Mouse (Mus musculus) left cerebral cortex, adult 8-10 months (tissue): ENCODE measurements around the gene Sdcbp2. TPM values are rescaled to one million over a fixed set of nuclear protein-coding genes. Genes with fewer than 3 reads are reported as not detected.
A peak's percentile ranks its signal among the peaks of the same experiment; 100 is the strongest.

Source experiments
- DNase-seq, 2 experiments: peaks; one replicate each; pipeline ENCODE4 v3.0.0; 2022; ENCODE audit warnings: low spot score in 2 of 2
- total RNA-seq, 4 experiments: library from RNA; stranded (reverse); gene quantifications; 2 replicates each; pipeline ENCODE4 v1.2.4; 2022

Gene Sdcbp2
- total RNA-seq, 4 experiments from 2014 or later = 1.3 to 3.2 (median 2.4) TPM

DNA sequence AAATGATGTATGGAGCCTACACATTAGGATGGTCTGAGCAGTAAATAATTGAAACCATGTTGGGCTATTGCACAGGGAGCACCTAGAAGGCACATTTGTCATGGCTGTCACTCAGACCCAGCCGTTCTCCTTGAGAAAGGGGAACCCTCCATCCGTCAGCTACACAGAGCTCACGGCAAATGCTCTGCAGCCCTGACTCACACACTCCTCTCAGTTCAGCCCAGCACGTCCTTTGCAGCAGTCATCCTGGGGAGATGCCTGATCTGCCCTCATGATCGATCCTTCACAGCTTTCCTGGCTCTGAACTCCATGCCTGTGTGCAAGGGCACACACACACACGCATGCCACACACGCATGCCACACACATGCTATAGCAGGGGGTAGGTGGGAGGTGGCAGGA is 56.9 kb downstream of the Sdcbp2 start:
- no peak for DNase-seq

DNA sequence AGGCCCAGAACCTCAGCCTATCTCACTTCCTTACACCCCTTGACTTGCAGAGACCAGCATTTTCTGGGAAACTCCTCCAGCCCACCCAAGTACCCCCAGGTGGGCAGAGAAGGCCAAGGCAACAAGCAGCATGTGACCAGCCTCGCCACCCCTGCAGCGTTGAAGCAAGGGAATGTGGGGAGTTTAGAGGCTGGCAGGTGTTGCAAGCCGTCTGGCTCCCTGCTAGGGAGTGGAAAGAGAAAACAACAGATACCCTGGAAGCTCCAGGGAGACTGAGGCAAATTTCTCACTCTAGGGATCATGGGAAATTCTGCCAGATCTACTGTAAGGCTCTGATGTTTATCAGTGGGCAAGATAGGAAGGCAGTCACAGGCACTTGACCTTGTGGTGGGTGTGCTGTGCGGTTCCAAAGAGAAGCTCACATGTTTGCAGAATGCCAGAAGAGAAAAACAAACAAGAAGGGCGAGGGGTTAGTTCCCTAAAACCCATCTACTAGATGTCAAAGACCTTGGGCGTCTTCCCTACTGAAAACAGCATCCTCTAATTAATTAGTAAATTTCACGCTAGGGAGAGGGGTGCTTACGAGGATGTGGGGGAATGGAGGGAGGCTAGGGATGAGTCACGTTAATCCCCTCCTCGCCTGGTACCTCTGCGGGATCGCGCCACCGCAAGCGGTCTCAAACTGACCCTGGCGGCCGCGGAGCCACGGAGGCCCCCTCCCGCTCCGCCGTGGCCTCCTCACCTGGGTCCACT is 59.2 kb downstream of the Sdcbp2 start:
- DNase-seq = peak in 1 of 2 experiments; percentile 27

DNA sequence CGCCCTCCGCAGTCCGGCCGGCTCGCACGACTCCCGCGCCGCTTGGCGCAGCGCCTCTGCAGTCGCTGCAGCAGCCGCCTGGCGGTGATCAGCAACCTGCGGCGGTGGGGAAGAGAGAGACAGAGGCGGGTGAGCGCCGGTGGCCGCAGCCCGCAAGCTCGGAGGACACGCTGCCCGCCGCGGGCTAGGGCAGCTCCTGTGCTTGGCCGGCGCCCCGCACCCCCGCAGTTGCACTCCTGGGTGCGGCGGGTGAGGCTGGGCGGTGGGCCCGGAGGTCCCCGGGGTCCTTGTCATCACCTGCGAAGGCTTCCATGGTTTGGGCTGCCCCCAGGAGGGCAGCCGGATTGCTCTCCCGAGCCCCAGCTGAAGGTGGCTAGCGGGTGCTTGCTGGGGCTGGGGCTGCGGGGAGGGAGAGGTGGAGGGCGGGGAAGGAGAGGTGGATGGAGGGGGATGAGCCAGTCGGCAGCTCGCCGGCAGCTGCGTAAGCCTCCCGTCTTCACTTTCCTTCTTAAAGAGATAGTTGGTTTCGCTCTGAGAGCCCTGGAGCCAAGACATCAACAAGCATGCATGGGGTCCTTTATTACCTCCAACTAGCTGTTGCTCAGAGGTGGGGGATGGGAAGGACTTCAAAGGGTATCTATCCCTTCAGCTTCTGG is 59.9 kb downstream of the Sdcbp2 start, which contains the start of gene Snph:
TSS of gene Snph (minus strand) at position 435 of the 656 bp plus-strand sequence.
- peak in 1 of 2 experiments; percentile 80 for DNase-seq

DNA sequence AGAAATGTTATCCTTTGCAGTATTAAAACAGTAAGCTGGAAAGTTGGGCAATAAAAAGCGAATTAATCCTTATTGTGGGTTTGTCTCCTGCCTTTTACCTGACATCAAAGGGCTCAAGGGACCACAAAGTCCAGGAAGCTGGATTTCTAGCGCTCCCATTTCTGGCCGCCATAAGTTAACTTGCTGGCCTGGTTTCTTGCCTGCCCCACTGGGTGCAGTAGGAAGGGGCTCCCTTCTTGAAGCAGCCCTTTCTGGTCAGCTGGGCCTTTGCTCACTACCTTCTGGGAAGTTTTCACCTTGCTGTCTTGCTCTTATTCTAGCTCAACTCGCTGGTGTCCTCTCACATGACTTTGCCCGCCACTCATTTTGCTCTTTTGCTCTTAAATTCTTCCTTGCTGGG is 60.6 kb downstream of the Sdcbp2 start:
- DNase-seq = no peak

DNA sequence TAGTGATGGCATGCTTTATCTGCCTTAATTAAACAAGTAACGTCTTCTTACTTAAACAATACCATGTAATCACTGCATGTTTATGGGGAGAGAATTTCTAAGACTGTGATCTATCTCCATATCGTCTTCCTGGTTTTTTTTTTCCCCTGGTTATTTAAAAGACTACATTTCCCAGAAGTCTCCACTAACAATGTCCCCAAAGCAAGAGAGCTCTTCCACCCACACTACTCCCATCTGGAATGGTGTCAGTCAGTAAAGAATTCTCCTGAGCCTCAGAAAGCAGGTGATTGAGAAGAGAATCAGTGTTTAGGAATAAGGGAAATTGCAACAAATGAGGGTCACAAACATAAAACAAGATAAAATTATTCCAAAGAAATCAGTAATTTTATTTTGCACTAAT is 62.5 kb downstream of the Sdcbp2 start:
- no peak for DNase-seq

DNA sequence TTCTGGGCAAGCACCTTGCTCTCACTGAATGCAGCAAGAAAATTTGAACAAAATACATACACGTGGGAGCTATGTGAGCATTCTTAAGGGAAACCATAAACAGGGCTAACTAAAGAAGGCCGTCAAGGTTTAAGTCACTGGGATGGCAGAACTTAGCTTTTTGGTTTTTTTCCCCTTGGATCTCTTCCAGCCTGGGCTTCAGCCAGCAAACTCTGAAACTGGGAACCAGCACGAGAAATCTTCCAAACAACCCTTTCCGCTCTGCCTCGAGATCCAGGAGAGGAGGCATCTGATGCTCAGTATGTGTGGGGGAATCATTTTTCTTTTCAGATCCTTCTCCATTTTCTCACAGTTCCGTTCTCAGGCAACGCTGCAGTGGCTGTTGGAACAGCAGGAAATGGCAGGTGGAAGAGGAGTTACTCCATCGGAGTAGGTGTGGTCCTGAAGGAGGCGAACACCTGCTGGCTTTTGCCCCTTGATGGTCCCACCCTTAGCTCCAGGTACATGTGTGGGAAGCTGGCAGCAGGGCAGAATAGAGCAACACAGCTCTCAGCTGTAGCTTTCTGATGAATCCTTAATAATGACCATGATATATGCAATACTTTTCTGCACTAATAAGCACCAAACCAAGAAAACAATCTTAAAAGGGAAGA is 63.1 kb downstream of the Sdcbp2 start:
- DNase-seq = peak in 1 of 2 experiments; percentile 12

DNA sequence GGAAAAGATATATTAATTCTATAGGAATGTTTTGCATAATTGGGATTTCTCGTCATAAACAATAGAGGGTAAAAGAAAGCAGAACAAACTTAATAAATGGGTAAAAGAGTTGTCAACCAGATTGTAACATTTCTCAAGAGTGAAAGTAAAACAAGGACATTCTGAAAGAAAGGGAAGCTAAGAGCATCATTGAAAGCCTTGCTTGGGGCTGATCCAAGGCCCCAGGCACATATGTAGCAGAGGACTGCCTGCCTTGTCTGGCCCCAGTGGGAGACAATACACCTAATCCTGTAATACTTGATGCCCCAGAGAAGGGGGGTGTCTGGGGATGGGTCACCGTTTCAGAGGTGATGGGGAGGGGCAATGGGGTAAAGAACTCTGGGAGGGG is 63.6 kb downstream of the Sdcbp2 start:
- DNase-seq = no peak

Other genes starting within 250 kb of the Sdcbp2 start
- not detected for gene 4921509C19Rik, start 96.5 kb upstream of the Sdcbp2 start, total RNA-seq
- gene Nsfl1c, start 78.4 kb upstream of the Sdcbp2 start, total RNA-seq = 100 to 1,000 TPM; 145 to 167 (median 156) TPM
- 100 to 1,000 TPM; 699 to 783 (median 759) TPM for gene Fkbp1a, start 30.1 kb upstream of the Sdcbp2 start, total RNA-seq
- gene Snph, start 60.0 kb downstream of the Sdcbp2 start, total RNA-seq = 100 to 1,000 TPM; 275 to 336 (median 309) TPM
- 1 to 10 TPM; 1.8 to 2.5 (median 2.1) TPM for gene Rad21l, start 95.9 kb downstream of the Sdcbp2 start, total RNA-seq
- gene Tmem74b, start 129.4 kb downstream of the Sdcbp2 start, total RNA-seq = 10 to 100 TPM in 2 of 4 experiments, 1 to 10 TPM in 2; 9.7 to 11.8 (median 10.4) TPM
- gene Psmf1, start 171.6 kb downstream of the Sdcbp2 start, total RNA-seq = 10 to 100 TPM; 44.8 to 54.4 (median 48.6) TPM